Mouse (Mus musculus): Measurements from ENCODE around the gene Adgre1.
"Not testable (repeated sequence)": the region's sequence is repeated elsewhere in the genome, so short reads cannot be mapped to it uniquely, and the experiment has no call there.

Gene Adgre1

DNA sequence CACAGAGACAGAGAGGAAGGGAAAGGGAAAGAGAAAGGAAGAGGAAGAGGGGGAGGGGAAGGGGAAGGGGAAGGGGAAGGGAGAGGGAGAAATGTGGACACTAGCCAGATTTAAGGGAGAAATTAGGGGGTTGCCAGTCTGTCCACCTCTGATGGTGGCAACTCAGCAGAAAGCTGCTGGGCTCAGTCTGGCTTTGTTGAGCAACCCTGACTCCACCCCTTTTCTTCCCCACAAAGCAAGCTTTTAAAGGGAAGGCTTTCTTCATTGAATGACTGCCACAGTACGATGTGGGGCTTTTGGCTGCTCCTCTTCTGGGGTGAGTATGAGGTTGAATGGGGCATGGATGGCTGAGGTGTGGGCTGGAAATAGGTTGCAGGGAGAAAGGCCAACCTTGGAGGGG is at the start of gene Adgre1:
TSS of gene Adgre1 (plus strand) at position 251 of the 400 bp plus-strand sequence.
- DNase-seq: no peak

DNA sequence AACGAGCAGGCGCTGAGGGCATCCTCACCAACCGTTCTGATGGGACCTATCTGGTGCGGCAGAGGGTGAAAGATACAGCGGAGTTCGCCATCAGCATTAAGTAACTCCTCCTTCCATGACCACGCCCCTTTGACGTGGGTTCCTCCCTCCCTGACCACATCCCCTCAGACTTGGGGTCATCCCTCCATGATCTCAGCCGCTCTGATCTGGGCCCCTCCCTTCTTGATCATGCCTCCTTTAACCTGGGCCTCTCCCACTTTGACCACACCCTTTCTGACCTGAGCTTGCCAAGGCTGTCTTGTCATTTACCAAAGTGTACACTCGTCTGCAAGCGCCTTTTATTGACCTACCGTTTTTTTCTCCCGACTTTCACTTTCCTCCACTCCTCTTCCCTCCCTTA is 46.7 kb upstream of the Adgre1 start:
- no peak for DNase-seq

DNA sequence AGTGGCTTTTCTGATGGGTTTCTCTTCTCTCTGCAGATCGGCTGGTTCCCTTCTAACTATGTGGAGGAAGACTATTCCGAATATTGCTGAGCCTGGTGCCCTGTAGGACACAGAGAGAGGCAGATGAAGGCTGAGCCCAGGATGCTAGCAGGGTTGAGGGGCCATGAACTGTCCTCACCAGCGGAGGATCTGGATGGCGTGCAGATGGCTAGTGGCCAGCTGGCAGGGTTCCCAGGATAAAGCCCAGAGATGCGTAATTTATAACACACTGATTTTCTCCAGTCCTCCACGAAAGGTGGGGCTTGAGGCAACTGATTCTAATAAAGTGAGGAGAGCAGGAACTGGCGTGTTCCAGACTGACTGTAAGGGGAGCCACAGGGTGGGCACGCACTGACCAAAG is 30.9 kb upstream of the Adgre1 start:
- DNase-seq: no peak

DNA sequence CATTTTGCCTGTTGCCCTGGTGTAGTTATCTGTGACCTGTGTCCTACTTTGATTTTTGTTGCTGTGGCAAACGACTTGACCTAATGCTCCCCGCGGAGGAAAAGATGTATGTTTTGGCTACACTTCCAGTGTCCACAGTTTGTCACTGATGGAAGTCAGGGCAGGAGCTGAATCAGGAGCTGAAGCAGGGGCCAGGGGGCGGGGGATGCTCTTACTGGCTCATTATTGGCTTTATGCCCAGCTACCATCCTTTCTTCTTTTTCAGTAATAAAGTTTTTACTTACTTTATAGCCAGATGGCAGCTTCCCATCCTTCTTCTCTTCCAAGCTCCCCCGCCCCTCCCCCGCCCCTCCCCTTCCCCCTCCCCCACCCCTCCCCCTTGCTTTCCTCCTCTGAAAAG is 29.5 kb upstream of the Adgre1 start:
- no peak for DNase-seq

DNA sequence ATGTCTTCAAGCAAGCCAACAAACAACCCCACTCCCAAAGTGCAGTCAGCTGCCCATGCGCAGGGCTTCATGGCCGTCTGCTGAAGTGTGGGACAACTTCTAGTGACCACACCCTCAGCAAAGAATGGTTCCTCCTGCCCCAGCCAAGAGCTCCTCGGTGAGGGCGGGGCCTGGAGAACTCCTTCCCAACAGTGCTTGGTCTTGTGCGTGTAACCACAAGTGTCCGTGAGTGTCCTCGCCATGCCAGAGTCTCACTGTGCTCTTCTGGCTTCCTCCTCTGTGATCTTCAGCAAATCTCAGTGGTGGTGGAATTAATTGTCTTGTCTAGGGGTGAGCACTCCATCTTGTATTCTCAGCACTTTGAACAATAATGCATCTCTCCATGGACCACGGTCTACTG is 27.5 kb upstream of the Adgre1 start:
- DNase-seq: no peak

DNA sequence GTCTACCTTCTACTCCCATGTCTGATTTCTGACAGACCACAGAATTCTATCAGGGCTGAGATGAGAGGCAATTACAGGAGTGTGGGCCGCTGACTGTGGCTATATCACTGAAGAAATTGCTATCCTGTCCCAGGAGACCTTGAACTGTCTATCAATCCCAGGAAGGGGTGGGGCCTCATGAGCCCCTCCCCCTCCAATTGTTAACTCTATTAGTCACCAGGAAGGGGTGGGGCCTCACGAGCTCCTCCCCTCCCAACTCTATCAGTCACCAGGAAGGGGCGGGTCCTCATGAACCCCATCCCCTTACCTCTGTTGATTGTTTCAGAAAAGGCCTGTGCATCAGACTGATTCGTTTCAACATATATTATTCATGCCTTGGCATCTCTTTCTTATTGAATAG is 26.2 kb upstream of the Adgre1 start:
- DNase-seq: peak; percentile 30

DNA sequence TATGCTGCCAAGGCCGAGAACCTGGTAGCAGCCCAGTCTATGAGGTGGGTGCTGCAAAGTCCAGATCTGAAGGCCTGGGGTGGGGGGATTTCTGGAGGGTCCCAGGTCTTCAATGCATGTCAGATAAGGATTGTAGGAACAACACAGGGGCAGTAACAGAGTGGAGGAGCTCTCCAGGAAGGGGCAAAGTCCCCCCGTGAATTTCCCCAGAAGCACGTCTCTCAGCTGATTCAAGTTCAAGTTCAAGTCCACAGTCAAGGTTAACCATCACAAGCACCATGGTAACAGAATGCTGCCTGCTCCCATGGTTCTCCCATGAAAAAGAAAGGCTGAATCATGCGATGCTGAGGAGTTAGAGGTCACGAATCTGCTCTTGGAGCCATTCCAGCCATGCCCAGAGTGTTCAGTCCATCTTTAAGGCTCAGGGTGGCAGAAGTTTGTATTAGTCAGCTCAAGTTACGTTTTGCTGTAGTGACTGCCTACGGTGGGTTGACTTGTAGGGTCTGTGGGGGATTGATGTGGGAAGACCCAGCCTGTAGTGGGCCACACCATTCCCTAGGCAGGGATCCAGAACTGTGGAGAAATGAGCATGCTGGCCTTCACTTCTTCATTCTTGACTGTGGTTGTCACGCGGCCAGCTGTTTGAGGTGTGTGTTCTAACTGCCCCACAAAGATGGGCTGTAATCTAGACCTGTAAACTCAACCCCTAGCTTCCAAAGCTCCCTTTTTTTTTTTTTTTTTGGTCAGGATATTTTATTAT is 24.3 kb upstream of the Adgre1 start:
- DNase-seq: no peak

DNA sequence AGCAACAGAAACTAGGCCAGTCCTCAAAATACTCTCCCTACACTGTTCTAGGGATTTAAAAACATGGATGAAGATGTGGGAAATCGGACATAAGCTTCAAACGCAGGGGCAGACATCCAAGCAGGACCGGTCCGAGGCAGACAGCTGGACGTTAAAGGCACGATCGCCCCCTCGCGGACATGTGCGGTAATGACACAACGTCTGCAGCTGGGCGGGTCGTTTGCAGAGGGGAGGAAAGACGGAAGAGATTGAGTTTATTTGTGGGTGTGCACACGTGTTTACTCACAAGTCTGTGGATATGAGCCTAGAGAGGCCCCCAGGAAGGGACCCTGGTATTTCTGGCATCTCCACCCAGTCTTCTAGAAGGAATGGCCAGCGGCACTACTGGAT is 23.7 kb upstream of the Adgre1 start:
- DNase-seq: peak; percentile 91

DNA sequence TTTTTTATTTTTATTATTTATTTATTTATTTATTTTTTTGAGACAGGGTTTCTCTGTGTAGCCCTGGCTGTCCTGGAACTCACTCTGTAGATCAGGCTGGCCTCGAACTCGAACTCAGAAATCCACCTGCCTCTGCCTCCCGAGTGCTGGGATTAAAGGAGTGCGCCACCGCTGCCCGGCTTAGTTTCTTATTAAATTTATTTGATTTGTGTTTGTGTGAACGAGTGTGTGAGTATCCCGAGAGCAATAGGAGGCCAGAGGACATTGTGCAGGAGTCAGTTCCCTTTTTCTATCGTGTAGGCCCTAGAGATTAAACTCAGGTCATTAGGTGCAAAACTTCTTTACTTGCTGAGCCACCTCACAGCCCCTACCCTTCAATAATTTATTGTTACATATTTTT is 23.3 kb upstream of the Adgre1 start:
- DNase-seq: not testable (repeated sequence)

DNA sequence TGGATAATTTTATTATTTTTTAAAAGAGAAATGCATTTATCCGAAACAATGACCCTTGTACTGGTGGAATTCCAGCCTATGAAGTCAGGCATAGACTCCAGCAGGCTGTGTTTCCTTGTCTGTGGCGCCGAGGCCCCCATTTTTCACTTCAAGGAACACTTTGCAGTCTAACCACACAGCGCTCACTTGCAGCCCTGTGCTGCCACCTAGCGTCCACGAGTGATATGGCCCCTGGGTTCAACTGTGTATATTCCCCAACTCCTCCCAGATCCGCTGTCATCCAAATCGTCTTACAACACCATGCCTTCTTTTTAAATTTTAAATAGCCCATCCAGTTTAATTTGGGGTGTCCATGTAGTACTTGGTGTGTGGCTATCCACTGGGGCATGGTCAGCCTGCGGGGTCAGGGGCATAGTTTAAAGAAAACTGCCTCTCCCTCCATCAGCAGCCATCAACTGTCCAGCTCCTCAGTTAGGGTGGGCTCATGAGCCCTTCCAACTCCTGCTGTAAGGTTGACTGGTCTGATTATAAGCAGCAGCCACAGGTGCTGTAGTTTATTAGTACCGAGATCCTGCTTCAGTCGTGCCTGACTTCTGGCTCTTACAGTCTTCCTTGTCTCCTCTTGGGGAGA is 22.7 kb upstream of the Adgre1 start:
- DNase-seq: peak; percentile 94

DNA sequence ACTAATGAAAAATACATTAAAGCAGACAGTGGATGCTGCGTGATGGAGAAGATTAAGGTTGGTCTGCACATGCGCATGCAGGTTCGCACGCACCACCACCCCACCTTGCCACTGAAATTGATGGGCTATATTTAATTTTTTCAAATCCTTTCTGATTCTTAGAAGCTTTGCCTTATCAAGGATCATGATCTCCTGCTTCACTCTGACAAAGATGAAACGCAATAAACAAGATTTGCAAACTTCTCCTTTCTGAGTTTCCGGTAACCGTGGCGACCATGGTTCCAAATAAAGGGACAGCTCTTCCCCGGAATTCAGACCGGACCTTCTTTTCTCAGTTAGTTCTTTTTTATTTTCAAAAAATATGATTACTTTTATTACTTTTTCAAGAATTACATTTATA is 20.5 kb upstream of the Adgre1 start:
- DNase-seq: no peak

DNA sequence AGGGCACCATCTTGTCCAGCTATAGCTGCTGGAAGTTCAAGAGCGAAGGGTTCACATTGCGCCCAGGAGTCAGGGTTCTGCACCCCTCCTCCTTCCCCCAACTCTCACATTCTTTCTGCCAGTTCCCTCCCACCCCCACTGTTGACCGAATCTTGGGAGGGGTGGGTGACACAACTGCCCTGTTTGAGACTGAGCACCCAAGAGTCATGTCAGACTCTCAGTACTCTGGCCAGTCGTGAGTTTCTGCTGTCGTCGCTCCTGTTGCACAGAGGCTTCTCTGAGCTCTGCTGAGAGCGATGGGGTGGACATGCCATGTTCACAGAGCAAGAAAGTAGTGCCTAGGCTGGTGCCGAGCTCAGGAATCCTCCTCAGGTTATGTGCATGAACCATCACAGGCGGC is 19.2 kb upstream of the Adgre1 start:
- no peak for DNase-seq

DNA sequence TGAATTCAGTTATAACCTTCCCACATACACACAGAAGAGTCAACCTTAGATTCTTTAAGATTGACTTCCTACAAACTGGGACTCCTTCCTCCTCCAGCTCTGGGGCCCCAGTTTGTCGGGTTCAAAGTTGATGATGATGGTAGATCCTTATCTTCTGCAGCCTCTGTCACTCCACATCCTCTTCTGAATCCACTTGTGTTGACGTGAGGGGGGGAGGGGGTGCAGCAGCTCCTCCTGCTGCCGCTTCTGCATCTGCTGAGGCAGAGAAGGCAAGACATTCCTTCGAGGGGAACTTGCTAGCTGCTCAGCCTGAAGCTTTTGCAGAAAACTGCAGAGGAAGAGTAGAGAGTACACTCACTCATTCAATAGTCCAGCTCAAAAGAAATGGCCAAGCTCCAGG is 16.9 kb upstream of the Adgre1 start:
- peak; percentile 43 for DNase-seq

DNA sequence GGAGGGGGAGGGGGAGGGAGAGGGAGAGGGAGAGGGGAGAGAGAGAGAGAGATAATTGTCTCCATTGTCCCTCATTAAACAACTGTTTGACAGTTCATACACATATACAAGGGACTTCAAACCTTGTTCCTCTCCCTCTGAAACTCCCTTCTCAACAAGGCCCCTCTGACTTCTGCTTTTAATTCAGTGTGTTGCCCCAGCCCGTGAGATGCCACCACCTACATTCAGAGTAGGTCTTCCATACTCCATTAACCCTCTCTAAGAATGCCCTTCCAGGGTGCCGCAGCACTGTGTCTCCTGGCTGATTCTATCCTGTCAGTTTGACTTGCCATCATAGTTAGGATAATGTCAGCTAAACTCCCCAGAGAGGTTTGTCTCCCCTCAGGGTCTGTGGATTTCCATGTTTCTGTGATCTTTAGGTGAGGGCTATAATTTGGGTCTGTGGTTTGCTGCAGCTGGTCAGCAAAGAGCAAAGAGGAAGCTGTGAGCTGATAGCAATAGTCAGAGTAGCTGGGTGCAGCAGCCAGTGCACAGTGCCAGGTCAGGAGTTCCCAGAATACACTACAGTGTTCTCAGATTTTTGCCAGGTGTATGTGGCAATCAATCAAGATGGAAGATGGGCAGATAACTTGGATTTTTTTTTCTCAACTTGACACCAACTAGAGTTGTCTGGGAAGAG is 14.3 kb upstream of the Adgre1 start:
- no peak for DNase-seq

DNA sequence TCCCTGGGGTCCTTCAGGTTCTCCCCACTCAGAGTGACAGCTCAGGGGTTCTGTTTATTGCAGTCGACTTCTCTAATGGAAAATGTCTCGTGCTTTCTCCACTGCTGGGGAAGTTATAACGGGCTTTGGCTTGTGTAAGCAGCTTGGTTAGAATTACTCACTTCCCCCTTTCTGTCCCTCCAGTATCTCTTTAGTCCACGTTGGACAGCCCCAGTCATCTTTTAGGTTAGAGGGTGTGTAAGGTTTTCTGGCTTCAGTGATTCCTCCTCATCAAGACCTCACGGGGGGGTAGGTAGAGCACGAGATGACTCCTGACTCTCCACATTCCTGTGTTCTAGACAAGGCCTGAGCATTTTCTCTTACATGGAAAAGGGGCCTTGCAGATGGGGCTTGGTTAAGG is 11.5 kb upstream of the Adgre1 start:
- no peak for DNase-seq

DNA sequence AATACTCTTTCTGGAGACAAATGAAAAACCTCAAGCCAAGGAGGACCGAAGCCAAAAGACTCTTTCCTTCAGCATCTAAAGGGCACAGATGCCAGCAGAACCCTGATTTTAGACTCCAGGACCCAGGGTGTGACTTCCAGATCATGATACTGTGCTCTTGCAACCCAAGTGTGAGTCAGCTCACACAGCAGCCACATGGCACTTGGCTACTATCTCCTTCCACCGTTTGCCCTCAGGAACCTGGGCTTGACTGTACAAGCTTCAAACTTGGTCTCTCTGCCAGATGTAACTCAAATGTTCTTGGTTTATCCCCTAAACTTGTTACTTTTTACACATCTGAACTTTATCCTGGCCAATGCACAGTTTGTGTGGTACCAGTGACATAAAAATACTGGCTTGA is 10.7 kb upstream of the Adgre1 start:
- DNase-seq: no peak

DNA sequence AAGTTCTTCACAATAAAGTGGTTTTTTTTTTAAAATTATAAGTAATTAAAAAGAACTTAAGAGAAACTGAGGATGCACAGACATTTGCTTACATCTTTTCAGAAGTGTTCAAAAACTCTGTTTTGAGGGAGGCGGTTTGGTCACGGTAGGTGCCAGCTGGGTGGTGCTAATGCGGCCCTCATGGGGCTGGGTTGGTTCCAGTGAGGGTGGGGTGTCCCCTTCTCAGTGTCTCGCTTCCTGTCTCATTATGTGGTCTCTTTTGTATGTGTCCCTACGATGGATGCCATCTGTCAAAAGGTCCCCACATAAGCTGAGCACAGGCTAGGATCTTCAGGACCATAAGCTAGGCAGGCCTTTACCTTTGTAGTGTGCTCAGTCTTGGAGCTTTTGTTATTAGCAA is 9.4 kb upstream of the Adgre1 start:
- DNase-seq: no peak

DNA sequence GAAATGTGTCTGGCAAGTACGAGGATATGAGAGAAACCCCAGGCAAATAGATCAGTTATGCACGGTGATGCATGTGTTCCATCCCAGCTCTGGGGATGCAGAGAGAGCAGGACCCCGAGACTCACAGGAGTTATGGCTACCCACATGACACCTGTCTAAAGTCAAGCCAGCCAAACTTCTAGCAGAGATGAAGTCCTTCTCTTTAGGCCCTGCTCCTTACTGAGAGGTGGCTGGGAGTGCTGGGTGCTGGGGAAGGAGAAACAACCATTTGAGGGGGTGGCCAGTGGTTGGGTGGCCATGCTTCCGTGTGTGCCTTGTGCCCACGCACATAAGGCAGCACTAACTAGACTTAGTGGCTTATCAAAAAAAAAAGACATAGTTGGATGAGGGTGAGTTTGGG is 8.3 kb upstream of the Adgre1 start:
- no peak for DNase-seq

DNA sequence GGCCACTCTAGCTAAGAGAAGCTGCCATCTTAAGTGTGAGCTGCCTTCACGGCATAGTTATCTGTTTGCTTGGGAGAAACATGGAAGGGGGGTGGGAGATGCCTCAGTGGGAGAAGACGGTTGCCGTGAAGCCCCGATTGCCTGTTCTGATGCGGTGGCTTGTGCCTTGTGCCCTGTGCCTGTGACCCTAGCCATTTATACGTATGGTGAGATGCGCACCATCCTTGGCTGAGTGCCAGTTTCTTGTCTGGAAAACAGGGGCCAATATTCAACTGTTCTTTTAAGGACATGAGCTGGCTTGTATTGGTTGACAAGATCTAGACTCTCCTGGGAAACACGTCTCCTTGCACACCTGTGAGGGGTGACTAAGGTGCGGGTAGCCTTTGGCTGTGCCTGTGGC is 7.4 kb upstream of the Adgre1 start:
- DNase-seq: no peak

DNA sequence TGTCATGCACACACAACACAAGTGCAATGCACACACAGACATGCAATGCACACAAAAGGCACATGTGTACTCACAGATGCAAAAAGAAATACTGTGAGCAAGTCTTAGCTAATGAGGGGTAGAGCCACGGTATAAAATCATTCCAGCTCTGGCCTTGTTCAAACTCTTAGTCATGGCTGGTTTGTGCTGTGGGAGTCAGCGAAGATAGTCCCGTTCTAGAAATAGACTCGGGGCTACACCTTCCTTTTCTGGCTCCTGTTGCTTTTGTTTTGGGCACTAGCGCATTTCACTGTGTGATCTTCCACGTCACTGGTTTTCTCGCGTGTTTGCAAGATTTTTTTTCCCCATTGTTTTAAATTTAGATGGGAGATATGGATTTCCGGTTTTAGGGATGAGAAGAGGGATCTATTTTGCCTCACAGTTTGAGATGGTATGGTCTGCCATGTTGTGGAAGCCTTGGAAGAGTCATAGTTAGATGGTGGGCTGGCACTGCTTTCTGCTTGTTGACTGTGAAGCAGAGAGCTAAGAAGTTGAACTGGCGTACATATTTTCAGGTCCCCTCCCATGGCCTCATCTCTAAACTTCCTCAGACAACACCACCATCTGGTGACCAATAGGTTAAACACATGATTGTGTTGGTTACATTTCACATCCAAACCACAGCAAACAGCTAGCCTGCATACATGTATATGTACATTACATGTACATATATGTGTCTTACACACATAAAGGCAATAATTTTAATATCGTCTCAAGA is 1.2 kb downstream of the Adgre1 start:
- no peak for DNase-seq
